Mouse (Mus musculus) B cell, adult 2 months (primary cell): ENCODE measurements around the gene Tpm1.

ENCODE experiments used
- DNase-seq, 2 experiments: peaks; one replicate each; pipeline ENCODE4 v3.0.0; 2022

Tpm1 gene

DNA sequence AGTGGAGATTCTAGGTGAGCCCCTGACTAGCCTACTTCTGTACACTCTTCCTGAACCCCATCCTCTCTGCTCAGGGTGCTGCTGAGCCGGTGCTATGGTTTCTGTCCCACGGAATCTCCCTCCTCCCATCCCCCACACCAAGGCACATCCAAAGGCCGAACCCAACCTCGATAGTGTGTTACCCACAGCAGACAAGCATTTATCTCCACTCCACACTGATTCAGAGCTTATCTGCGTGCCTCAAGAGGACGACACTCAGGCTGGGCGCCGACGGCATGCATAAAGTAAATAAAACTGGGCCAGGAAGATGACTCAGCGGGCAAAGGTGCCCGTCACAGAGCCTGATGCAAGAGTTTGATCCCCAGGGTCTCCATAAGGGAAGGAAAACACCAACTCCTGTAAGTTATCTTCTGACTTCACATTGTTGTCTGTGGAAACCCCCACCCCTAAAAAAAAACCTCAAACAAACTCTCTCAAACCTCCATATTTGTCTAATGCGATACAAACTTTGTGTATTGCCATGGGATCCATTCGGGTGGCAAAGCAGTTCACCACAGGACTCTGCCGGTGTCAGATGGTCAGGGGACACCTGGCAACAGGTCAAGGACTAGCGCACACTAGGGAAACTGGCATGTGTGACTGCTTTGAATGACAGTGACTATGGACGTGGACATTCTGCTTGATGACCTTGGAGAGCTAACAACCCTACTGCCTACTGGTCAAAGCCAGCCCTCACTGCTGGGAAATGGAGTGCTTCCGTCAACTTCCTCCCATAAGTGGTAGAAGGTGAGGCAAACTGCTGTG is 24.1 kb downstream of the Tpm1 start:
- DNase-seq, result no peak

DNA sequence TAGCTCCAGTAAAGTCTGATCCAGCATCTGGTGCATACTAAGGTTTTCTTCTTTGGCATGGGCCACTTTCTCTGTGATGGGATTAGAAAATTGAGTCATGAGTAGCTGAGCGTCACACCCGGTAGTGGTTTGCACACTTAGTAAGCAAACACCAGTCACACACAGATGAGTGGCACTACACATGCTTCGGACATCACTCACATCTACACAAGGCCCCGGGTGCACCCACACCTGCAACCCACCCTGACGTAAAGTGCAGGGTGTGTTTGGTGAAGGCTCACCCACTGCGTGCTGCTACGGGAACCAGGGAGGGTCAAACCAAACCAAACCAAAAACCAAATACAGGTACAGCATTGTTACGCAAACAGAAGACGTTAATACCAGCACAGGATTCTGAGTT is 25.8 kb downstream of the Tpm1 start:
- no peak for DNase-seq

DNA sequence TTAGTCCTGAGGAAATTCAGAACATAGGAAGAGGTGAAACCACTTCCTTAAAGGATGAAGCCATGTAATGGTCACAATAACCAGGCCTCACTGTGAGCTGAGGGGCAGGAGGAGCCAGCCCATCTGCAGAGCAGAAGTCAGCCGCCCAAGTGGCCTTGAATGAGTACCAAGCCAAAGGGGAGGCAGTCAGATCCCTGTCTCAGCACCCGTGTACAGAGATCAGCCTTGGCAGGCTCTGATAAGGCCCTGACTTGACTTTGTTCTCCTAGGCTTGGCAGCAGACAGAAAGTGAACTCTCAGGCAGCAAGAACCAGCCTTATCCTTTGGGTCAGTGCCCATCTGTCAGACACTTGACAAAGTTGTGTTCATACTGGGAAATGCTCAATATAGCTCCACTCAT is 29.1 kb downstream of the Tpm1 start:
- no peak for DNase-seq

GRCm38 (mm10) chr9:67013501-67013900 is 35.7 kb downstream of the Tpm1 start:
- no peak for DNase-seq

GRCm38 (mm10) chr9:67012470-67012869 is 36.7 kb downstream of the Tpm1 start:
- DNase-seq, result no peak

GRCm38 (mm10) chr9:67011483-67011882 is 37.7 kb downstream of the Tpm1 start:
- DNase-seq, result no peak

GRCm38 (mm10) chr9:67008781-67009180 is 40.4 kb downstream of the Tpm1 start:
- DNase-seq, result no peak

- no peak for DNase-seq
These were observed 42.8 kb downstream of the Tpm1 start for GRCm38 (mm10) chr9:67006376-67006775.

GRCm38 (mm10) chr9:67005161-67005742 is 44.0 kb downstream of the Tpm1 start:
- no peak for DNase-seq

DNA sequence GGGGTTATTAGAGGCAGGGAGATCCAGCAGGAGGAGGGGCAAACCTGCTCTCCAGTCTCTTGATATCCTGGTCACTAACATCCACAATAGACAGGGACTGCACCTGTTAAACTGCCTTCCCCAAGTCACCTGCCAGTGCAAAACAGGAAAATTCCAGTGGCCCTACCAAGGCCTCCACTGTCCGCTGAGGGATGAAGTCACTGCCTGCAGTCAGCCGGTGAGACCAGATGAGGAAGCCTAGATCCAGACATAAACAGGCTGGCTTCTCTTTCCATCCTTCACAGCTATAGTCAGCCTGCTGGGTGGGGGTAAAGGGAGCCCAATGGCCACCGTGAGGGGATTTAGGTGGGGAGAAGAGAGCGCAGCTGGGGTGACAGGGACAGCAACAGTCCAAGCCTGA is 45.5 kb downstream of the Tpm1 start:
- DNase-seq, result no peak

- DNase-seq, result no peak
These were observed 46.0 kb downstream of the Tpm1 start for GRCm38 (mm10) chr9:67003156-67003555.

GRCm38 (mm10) chr9:67001506-67001905 is 47.7 kb downstream of the Tpm1 start:
- DNase-seq, result no peak

DNA sequence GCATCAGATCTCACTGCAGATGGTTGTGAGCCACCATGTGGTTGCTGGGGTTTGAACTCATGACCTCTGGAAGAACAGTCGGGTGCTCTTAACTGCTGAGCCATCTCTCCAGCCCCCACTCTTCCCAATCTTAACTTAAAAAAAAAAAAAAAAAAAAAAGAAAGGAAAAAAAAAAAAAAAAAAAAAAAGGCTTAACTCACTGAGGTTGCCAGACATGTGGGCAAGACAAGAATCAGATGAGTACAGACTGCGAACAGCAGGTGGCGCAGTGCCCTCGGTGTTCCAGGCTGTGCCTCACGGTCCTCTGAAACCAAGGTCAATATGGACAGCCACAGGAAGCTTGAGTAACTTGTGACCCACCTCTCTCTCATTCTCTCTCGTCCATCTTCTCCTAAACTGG is 48.2 kb downstream of the Tpm1 start:
- DNase-seq, result peak; percentile 70 to 73

DNA sequence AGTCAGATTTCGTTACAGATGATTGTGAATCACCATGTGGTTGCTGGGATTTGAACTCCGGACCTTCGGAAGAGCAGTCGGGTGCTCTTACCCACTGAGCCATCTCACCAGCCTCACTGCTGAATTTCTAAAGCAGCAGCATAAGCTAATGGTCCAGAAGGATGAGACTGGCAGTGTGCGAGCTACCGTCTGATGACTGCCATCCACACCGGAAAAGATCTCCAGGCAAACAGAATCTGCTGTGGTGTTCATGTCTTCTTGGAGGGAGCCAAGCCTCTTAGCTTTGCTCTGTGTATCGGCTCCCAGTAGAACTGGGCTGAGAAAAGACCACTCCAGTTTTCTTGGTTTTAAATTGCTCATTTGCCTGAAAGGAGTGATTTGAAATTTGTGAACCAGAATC is 49.5 kb downstream of the Tpm1 start:
- DNase-seq, result no peak

DNA sequence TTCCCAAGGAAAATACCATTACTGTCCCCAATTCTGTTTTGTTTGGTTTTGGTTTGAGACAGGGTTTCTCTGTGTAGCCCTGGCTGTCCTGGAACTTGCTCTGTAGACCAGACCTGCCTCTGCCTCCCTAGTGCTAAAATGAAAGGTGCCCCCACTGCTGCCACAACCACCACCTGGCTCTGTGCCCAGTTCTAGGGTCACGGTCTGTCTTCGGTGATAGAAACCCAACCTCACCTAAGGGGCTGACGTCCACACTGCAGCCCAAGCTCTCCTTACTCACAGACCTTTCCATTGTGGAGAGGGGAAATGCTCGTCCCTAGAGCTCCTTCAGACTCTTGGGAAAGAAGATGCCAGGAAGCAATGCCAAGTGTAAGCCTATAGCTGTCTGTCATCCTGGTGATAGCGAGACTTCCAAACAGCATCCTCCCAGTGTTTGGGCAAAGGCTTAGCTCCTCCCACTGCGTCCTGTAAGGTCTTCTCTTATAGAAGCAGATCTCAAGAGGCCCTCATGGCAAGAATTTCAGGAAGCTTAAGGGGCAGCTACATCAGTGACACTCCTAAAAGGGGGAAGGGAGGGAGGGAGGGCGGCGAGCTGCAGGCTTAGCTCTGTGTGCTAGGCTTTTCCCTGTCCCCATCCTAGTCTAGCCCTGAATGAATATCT is 57.3 kb downstream of the Tpm1 start:
- no peak for DNase-seq

DNA sequence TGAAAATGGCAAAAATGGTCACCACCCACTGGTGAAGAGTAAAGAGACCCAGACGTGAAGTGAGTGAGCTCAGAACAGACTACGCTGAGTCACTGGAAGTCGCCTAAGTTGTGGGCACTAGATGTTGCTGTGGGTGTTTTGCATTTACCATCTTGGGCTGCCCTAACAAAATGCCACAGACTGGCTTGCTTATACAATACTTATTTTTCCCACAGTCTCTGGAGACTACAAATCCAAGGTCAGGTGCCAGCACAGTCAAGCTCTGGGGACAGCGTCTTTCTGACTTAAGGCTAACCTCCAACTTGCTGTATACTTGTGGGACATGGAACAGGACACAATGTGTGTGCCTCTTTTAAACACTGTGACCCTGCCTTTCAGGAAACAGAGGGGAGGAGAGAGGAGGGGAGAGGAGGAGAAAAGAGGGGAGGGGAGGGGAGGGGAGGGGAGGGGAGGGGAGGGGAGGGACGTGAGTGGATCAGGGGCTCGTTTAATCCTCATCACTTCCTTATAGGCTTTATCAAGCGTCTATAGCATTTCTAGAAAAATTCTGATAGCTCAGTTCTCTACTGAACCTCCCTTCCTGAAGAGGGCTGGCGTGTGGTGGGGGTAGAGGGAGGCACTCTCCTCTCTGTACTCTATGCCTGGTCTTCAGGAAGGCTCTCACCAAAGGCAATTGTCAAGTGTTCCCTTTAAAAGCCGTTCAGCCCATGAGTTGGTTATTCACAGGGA is 58.0 kb downstream of the Tpm1 start:
- DNase-seq, result no peak

DNA sequence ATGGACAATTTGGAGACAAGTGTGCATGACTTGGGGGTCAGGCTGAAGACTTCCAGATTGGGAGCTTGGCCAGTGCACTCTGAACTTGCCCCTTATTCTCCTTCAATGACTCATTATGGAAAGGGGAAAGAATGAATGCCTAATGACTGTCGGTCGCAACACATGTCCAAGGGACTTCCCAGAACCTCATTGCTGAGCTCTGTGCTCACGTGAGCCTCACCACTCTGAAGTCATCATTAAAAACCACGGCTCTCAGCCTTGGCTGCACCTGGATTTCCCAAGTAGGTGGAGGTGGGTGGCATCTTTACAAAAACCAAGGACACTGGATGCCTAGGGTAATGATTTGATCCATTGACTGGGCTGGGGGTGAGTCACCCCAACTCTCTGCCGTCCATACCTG is 59.2 kb downstream of the Tpm1 start:
- DNase-seq, result no peak

- DNase-seq, result no peak
These were observed 59.6 kb downstream of the Tpm1 start for GRCm38 (mm10) chr9:66989581-66989980.

- DNase-seq, result no peak
These were observed 60.3 kb downstream of the Tpm1 start for GRCm38 (mm10) chr9:66988888-66989414.

GRCm38 (mm10) chr9:66988198-66988887 is 60.9 kb downstream of the Tpm1 start:
- DNase-seq, result no peak

- peak; percentile 16 to 34 for DNase-seq
These were observed 63.8 kb downstream of the Tpm1 start for GRCm38 (mm10) chr9:66985377-66985776.

DNA sequence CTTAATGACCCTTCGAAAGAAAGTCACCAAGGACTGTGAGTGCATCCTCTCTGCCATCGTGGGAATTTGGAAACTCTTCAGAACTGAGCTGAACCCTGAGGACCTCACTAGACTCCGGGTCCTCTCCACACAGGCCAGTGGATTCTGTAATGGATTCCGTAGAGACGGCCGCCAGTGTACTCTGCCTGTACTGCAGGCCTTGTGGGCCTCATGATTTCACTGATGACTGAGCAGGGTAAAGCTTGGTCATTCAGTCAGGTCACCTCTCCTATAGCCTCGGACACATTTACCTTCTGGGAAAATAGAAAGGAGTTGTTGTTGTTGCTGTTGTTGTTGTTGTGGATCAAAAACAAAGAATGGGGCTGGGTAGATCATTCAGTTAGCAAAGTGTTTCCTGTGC is 67.1 kb downstream of the Tpm1 start:
- DNase-seq, result no peak

- peak; percentile 84 to 86 for DNase-seq
These were observed 68.7 kb downstream of the Tpm1 start for GRCm38 (mm10) chr9:66980458-66980857.
